Mouse (Mus musculus): ENCODE measurements at regions not wholly inside any gene's neighbourhood (a gene's known extent, or its start where the extent isn't known, plus 50 kb on each side); places are given as distances from the start of the nearest gene placed in this dataset.

DNA sequence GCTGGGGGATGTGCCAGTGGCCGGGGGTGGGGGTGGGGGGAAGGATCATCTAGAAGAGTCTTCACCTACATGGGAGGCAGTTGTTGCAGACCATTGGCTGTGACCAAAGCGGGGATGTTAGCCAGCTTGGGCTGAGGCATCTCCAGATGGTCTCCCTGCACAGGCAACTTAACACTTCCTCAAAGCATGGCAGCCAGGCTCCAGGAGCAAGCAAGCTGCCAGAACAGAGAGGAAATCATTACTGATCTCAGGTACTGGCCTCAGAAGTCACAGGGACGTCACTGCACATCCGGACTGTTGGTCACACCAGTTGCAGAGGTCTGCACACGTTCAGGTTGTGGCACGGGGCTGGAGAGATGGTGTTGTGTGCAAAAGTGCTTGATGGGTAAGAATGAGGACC, 321.1 kb upstream of the Tbx3 start:
- DNase-seq (ENCODE audit: low spot score), result no peak

DNA sequence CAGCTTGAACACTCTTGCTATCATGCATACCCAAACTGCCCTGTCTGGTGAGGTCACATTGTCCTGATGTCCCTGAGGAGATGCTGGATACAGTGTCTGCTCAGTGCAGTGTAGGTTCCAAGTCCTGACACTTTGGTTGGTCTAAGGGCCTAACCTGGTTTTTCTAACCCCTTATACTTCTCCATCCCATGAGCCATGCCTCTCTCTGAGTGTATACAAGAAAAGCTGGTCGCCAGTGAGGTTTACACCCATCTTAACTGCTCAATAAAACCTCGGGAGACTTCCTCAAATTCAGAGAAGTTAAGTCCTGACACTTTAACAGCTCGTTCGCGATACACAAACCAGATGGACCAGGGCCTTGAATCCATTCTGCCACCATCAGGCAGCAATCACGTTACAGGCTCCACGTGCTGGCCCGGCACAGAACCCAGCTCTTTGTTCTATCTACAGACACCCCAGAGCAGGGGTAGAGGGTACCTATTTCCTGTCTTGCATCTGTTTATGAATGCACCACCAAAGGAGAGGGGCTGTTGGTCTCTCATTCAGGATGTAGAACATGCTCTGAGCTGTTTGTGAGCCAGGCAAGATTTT, 320.0 kb upstream of the Tbx3 start:
- no peak for DNase-seq (ENCODE audit: low spot score)

DNA sequence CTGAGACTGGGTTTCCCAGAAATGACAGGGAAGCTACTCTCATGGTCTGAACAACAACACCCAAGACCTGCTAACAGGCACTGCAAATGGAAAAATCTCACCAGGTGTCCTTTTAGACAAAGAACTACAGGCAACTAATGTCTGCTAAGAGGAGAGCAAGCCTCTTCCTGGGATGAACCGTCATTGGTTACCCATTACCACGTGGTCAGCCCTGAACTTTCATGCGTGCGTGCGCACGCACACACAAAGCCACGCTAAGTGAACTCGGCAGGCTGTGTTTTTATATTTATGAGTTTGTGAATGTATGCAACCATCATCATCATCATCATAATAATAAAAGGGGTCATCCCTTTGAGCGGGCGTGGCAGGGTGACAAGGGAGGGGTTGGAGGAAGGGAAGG, 315.0 kb upstream of the Tbx3 start:
- DNase-seq (ENCODE audit: low spot score), result no peak

DNA sequence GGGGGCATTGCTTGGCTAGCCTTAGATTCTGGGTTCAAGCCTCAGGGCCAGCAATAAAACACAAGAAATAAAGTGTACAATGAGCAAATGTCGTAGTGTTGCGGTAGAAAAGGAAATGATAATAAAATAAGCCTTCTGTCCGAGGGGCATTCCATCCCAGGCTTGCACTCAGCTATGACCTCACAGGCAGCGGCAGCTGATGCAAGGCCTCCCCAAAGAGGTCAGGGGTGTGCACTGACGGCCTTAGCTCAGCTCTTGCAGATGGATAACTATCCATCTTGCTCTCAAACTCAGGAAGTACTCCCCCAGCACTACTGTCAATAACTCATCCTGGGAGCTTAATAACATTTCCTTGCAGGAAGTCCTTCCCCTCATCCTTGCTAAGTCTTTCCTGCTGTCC, 314.4 kb upstream of the Tbx3 start:
- DNase-seq (ENCODE audit: low spot score), result no peak

DNA sequence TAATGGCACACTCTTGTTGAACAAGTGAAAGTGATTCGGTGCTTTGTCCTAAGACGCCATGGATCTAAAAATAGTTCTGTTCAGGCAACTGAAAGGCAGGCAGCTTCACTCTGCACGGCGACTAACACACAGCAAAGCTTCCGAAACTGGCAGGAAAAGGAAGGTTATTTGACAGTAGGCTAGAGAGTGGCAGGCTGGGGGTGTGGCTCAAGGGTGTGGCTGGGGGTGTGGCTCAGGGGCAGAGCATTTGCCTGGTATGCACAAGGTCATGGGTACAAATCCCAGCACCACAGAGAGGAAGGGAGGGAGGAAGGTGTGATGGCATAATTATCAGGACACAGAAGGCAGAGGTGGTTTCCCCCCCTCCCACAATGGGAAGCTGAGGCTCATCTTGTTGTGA, 310.8 kb upstream of the Tbx3 start:
- DNase-seq (ENCODE audit: low spot score), result no peak

DNA sequence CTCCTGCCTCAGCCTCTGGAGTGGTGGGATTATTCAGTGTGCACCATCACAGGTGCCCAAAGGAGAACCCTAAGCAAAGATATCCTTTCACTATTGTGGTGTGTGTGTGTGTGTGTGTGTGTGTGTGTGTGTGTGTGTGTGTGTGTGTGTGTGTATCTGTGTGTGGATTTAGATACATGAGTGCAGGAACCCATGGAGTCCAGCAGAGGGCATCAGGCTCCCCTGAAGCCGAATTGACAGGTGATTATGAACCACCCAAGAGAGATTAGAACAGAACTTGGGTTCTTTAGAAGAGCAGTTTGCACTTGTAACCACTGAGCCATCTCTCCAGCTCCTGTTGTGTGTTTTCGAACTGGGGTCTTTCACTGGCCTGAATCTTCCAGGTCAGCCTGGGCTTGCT, 310.1 kb upstream of the Tbx3 start:
- DNase-seq (ENCODE audit: low spot score), result no peak

DNA sequence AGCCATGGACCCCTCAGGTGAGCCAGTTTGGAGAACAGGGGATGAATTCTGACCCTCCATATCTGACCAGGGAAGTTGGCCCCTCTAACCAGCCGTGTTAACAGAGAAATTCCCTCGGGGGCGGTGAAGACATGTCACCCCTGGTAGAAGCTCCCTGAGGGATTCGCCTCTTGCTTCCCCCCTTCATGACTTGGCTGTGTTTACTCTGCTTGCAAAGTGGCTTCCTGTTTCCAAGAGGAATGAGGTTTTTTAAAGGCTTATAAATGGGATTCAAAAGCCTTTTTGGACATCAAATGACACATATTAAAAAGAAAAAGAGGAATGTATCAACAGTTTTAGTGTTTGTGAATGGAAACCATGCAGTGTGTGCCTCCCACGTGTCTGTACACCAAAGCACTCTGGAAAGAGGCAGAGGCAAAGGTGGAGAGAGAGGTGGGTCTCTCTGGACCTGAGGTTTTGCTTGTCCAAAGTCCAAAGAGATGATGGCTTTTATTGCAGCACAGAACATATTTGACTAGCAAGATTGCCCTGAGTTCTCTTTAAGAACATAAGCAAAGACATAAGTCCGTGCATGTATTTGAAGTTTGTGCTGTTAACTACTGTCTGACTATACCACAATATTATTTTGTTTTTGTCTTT, 308.9 kb upstream of the Tbx3 start:
- DNase-seq (ENCODE audit: low spot score), result no peak

DNA sequence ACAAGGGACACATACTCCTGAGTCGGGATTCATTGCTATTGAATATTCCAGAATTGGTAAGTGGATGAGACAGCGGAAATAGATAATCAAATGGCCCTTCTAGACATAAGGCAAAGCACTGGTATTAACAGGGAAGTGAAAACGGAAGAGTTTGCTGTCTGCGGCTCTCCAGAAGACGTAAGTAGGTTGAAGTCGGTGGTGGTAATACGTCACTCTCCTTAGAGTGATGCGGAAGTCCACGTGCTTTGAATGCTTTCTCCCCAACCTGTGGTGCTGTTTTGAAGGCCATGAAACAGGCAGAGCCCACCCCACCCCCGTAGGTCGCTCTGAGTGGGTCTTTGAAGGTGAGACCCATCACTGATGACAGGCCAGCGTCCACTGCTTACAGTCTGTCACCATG, 308.0 kb upstream of the Tbx3 start:
- no peak for DNase-seq (ENCODE audit: low spot score)

DNA sequence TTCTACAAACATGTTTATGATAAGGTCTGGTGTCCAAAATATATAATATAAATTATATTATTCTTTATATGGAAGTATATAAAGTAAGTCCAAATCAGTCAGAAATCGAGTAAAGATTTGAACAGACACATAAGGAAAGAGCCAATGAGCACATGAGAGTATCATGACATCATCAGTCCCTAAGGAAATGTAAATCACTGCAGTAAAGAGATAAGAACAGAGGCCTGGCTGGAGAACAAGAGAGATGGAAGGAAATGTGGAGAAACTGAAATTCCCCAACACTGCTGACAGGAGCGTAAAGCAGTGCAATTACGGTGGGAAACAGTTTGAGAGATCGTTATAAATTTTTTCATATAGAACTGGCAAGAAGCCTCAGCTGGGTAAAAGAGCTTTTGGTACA, 306.2 kb upstream of the Tbx3 start:
- no peak for DNase-seq (ENCODE audit: low spot score)

DNA sequence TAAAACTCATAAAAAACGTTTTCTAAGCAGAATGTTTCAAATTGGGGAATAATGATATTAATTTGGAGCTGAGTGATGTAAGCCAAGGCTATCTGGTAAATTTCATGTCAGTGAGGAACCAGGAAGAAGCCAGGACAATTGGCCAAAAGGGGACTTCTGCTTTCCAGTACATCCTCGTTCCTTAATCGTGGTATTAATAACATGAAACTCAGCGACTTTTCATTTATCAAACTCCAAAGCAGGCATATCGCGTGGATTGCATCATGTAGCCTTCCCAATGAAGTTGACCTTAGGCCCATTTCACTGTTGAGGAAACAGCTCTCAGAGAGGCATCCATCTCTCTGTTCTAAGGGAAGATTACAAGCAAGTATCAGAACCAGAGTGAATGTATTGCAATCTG, 305.3 kb upstream of the Tbx3 start:
- DNase-seq (ENCODE audit: low spot score), result no peak

DNA sequence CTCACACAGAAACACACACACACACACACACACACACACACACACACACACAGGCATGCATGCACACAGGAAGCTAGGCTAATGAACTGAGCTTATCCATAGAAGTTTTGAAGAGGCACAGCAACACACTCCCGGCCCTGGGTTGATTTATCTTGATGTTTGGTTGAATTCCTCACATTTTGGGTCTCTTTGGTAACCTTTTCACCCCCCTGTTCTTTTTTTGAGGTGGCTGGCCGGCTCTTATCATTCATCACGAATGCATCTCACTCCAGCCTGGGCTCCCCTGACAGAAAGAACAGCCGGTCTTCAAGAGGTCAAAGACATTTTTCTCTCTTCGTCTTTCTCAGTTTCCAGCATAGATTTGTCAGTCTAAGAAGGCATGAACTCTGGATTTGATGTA, 304.2 kb upstream of the Tbx3 start:
- no peak for DNase-seq (ENCODE audit: low spot score)

DNA sequence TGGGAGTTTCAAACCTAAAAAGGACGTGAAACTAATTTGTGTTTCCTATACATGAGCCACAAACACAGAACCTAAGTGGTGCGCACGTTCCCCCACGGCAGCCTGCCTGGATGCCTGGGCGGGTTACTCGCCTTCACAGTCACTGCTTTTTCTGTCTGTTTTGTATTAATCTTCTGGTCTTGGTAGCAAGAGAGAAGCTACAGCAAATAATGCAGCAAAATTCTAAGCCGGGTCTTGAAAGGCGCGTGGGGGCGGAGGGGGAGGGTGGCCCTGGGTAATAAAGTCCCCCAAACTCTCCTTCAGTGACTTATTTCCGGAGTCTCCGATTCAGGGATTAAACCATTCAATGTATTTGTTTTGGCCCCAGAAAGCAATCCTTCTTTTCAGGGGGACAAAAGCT, 300.0 kb upstream of the Tbx3 start:
- no peak for DNase-seq (ENCODE audit: low spot score)

DNA sequence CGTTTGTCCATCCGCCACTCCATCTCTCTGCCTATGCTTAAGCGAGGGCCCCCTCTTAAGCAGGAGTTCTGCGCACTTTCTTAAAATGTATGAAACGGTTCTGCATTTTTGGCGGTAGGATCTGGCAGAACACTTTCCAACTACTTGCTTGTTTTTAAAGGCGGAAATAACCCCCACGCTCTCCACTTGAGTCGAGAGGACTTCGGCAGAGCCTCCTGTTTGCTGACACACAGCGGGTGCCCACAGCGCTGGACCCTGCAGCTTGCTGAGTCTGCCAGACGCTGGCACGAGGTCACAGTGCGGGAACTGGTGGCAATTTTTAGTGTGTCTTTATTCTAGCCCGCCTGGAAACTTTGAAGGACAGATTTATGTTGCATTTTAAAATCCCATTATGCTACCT, 299.5 kb upstream of the Tbx3 start:
- DNase-seq (ENCODE audit: low spot score), result no peak

DNA sequence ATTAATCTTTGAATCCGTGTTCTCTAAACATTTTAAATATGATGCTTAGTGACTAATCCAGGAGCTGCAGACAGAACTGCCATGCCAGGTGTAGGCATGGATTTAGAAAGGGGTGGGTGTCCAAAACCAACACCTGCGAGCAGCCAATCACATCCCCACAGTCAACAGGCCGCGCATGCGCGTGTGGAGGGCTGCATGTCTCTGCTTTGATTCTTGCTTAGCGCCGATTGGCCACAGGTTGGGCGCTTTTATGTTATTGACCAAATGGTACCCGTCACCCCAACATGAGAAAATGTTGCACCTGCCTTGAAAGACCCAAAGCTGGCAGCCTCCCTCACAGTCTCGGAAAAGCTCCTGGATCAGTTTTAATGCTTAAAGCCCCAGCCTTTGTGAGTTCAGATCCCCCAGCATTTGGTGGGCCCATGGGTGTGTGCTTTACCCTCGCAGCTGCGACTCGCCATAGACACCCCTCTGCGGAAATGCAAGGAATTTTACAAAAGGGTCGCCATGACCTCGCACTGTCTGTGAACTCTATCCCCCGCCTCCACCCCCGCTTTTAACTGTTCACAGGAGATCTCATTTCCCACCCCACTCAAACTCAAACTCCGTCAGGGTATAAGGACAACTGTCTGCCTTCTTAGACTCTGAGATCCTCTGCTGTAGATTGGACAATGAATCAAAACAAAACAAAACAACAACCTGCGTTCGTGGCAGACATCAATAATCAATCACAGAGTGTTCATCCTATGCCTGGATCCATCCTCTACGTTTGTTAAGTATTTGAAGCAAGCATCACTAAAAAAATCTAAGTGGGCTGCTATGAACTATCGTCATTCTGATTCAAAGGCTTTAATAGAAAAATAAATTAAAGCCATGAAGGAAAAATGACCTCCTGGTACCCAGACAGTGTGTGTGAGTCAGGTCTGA, 296.4 kb upstream of the Tbx3 start:
- DNase-seq (ENCODE audit: low spot score), result no peak

DNA sequence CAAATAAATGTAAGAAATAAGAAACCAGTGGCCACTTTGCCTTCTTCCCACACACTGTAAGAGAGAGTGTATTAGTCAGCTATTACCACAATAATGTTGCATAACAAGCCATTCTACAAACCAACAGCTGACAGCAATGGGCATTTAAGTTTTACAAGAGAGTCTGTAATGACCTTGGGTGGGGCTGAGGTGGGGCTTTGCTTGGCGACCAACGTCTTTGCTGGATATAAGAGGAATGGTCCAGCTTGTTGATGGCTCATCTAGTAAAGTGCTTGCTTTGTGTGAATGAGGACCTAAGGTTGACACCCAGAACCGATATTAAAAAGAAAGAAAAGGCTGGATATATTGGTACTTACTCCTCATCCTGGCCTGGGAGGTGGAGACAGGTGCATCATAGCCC, 295.6 kb upstream of the Tbx3 start:
- no peak for DNase-seq (ENCODE audit: low spot score)

DNA sequence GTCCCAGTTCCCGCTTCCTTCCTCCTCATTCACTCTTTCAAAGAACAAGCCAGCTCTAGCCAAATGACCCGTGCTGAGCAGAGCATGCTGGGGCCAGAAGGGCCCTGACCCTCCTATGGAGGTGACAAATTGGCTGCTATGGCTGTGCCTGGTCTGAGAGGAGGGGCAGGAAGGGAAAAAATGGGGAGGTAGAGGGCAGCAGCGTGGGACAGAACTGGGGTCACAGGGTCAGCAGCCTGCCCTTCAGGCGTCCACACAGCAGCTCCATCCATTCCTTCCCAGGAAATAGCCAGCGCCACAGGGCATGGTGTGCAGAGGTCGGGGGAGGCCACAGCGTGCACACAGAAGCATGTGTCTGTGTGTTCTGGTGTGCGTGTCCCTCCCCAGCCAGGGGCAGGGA, 292.2 kb upstream of the Tbx3 start:
- DNase-seq (ENCODE audit: low spot score), result no peak

DNA sequence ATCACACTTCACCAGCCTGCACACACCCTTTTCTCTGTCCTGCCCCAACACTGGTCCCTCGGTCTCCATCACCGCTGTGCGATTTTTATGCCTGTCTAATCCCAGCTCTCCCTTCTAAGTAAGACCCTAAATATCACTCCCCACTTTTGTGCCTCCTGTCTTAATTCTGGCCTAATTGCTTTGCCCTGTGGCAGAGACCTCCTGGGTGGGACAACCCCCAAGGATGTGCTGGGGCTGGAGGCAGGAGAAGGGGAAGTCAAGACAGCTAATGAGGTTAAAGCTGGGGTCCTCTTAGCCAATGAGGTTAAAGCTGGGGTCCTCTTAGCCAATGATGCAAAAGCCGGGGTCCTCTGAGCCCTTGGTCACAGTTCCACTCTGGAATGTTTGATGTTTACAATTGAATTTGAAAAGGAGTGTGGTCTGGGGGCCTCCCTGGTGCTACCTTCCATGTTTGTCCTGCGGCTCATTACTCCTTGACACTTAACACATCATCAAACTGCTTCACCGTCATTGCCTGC, 290.5 kb upstream of the Tbx3 start:
- no peak for DNase-seq (ENCODE audit: low spot score)

DNA sequence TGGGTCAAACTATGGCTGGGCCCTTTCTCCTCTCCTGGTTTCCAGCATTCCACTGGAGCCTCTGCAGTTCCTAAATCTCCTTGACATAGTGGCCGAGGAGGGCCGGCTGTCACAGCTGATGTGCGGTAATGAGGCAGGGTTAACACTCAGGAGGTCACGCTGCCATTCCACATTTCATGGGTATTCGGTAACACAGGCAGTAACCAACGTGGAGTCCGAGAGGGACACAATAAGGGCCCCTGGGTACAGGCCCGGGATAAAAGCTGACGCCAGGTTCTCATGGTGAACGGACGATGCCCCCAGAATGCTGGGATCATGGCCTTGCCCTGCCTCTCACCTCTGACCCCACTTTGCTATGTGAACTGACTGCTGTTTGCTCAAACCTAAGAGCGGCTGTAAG, 289.0 kb upstream of the Tbx3 start:
- no peak for DNase-seq (ENCODE audit: low spot score)

DNA sequence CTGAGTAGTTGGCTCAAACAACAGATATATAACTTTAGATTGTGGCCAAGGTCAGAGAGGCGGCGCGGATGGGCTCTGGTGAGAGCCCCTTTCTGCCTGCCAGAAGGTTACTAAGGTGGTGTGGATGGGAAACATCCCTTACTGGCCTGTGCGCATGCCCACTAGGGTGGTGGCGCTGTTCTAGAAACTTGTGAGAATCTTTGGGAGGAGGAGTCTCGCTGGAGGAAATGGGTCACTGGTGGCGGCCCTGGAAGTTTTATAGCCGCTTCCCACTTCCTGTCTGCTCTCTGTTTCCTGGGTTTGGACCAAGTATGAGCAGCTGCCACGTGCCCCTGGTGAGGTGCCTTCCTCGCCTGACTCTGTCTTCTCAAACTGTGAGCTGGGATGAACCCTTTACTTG, 285.0 kb upstream of the Tbx3 start:
- no peak for DNase-seq (ENCODE audit: low spot score)

DNA sequence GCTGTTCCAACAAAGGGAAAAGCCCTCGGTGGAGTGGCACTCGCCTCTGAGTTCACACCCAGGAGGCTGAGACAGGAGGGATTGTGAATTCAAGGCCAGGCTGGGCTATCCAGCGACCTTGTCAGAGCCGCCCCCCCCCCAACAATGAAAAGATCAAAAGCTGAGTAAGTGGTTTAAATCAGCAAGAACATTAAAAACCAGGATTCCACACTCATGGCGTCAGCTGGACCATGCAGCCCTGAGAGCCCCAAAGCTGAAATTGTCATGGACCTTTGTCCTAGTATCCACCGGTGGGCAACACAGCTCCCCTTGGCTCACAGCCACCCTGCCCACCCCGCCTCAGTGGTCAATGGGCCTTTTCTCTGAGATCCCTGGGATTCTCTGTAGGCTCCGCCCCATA, 283.6 kb upstream of the Tbx3 start:
- no peak for DNase-seq (ENCODE audit: low spot score)

DNA sequence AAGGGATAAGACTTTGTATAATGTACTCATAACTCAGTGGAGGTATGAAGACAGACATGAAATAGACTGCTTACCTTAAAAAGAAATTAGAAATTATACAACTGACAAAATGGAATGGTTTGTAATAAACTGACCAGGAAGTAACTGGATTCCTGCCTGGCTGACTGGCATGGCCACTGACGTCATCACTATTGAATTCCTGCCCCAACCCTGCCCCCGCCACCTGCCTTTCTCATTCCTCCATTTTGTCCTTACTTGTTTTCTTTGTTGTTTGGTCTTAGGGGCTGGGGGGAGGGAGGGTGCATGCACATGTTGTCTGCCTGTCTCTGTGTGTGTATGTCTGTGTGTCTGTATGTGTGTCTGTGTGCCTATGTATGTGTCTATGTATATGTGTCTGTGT, 283.2 kb upstream of the Tbx3 start:
- no peak for DNase-seq (ENCODE audit: low spot score)

DNA sequence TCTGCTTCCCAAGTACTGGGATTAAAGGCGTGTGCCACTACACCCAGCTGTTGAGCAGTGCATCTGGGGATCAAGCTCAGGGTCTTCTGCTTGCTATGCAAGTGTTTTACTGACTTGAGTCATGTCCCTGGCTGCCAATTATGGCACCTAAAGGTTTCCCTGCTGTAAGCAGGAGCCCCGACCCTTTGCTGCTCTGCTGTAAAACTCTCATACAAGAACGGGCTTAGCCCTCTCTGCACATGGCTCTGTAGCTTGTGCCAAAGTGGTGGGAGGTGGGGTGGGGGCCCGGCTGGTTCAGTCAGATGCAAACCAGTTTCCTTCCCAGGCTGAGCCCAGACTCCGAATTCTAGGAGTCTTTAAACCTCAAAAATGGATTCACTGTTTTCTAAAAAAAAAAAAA, 281.6 kb upstream of the Tbx3 start:
- DNase-seq (ENCODE audit: low spot score), result no peak

DNA sequence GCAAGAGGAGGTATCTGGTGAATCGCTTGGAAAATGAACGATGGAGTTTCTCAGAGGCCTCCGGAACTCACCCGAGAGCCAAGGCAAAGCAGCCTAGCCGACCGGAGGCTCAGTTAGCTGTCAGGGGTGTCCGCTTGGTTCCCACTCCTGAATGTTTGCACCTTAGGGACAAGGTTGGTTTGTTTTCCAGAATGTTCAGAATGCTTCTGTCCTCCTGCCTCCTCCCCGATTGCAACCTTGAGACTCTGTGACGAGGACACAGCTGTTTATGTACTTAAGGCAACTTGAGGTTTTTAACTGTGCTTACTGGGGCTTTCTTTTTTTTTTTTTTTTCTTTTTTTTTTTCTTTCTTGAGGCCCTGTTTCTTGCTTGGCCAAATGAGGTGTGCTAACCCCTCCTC, 281.1 kb upstream of the Tbx3 start:
- DNase-seq (ENCODE audit: low spot score), result no peak
